Mouse (Mus musculus) small intestine, adult 2 months (tissue): ENCODE data around the gene Nadsyn1.

Experiments
- CTCF ChIP-seq: fragments of 200-500 bp; IDR thresholded peaks from 2 replicates; pipeline ENCODE4 v1.5.1; 2012; ENCODE audit warnings: low read depth, mild to moderate bottlenecking, control low read depth, inconsistent platforms, low read length, moderate library complexity, mixed read lengths; ENCODE audit not compliant: insufficient replicate concordance, insufficient read length; ENCODE audit errors: extremely low read depth
- POLR2A ChIP-seq: fragments of 200-500 bp; IDR thresholded peaks from 2 replicates; pipeline ENCODE4 v1.6.1; 2012; ENCODE audit warnings: low read depth, mild to moderate bottlenecking, control low read depth, inconsistent platforms, low read length, moderate library complexity

DNA sequence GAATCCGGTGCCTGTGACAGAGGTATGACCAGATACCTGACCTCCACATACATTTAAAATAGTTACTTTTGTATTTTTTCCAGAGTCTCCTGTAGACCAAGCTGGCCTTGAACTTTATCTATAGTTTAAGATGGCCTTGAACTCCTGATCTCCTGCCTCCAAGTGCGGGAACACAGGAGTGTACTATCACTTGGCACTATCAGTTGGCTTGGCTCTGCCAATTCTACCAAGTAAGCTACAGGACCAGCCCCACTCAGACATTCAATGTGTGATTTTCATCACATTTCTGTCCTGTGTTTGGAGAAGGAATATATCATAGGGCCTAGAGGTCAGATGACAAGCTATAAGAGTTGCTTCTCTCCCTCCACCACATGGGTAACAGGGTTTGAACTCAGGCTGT is 11.7 kb upstream of the Nadsyn1 start:
- TF ChIP-seq POLR2A (no peak), CTCF (no peak)
